Mouse (Mus musculus): ENCODE results near the gene Mrgpre.

DNA sequence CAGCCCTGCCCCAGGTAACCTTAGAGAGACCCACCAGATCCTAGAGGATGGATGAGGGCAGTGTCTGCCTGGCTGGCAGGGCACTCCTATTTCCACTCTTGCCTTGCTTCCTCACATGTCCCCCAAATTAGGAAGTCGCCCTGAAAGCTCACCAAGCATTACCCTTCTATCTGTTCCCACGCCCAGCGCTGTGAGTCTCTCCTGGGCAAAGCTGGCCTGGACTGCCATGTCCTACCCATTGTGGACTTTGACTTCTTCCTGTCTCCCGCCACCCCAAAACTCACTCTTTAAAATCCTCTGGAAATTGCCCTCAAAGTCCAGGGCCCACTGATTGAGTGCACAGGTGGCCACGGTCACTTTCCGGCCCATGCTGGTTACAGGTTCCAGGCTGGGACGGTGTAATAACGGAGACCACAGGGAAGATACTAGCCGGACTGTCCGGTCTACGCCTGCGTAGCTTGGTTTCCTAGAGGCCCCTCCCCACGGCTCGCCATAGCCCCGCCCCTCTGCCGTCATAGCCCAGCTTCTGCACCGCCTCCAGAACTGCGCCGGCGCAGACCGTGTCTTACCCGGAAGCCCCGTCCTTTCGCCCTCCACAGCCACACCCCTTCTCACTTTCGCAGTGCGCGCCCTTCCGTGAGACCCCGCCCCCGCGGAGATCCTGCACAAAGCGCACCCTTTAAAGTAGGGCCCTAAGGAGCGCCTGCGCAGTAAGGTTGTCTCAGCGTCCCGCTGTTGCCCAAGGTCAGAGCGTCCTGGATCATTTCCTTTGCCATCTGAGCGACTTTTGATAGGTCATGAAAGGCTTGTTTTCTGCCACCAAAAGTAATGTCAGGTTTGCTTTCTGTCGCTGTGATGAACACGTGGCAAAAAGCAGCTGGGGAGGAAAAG, 38.3 kb upstream of the Mrgpre start, which contains the start of the genes Nadsyn1 and Dhcr7:
- no peak for TF ChIP-seq CTCF (IDR thresholded peaks at IDR 0.05; ENCODE audit: low read depth, low read length)
- TF ChIP-seq POLR2A (IDR thresholded peaks at IDR 0.05; ENCODE audit: extremely low read depth, insufficient read depth, low read length) = peak; percentile 91

Data from liver, adult 2 months (tissue).